Mouse (Mus musculus) Muller cell, postnatal 12 days (primary cell): ENCODE measurements around the gene Smok3c.
"Not testable (repeated sequence)": the region's sequence is repeated elsewhere in the genome, so short reads cannot be mapped to it uniquely, and the experiment has no call there.

ENCODE experiments used
- DNase-seq: peaks from one replicate; pipeline ENCODE4 v3.0.0-alpha.2; 2015; ENCODE audit errors: inconsistent ontology term

Smok3c gene

DNA sequence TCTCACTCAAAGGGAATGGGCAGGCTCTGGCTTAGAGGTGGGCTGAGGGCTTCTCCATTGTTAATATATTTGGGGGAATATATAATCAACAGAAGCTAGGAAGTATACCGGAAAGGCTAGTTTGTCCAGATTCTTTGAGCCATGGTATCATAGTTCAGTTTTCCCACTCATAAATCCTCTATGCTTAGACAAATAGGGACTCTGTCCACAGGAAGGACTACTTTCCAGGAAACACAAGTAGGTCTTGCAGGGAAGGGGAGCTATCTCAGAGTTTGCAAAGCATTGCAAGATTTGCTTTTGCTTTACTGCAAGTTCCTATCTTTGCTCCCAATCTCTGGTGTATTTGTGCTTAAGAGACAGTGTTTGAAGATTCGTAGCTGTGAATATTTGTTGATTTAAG is 52.0 kb downstream of the Smok3c start:
- no peak for DNase-seq

- no peak for DNase-seq
These were observed 54.1 kb downstream of the Smok3c start for GRCm38 (mm10) chr5:138107130-138107529.

DNA sequence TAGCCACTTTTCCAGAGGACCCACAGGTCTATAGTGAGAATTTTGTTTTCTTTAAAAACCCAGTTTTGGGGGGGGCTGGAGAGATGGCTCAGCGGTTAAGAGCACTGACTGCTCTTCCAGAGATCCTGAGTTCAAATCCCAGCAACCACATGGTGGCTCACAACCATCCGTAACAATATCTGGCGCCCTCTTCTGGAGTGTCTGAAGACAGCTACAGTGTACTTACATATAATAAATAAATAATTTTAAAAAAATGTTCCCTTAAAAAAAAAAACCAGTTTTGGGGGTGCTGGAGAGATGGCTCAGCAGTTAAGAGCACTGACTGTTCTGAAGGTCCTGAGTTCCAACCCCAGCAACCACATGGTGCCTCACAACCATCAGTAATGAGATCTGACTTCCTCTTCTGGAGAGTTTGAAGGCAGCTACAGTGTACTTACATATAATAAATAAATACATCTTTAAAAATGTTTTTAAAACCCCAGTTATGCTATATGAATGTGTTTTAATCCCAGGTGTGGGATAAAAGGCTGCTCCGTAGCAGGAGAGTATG is 56.9 kb downstream of the Smok3c start:
- DNase-seq, result not testable (repeated sequence)
